Mouse (Mus musculus): ENCODE data around the gene Rbm20. TPM values are rescaled to one million over a fixed set of nuclear protein-coding genes. Genes with fewer than 3 reads are reported as not detected.

Gene Rbm20
- polyA plus RNA-seq, 1 experiment from 2014 or later = 2.5 TPM

DNA sequence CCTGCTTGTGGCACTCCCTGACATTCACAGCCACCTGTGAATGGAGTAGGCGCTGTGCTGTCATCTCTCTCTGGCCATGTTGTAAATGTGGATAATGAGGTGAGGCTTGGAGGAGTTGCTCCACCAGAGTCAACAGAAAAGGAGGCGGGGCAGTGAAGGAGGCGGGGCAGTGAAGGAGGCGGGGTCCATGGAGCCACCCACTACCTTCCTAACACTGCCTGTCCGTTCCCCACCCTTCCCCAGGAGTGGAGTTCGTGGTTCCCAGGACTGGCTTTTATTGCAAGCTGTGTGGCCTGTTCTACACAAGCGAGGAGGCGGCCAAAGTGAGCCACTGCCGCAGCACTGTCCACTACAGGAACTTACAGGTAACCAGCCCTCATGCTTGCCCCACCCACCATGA, 182.0 kb downstream of the Rbm20 start:
- Histone ChIP-seq H3K4me1 (replicated peaks; ENCODE audit: insufficient read depth, low read length) (no peaks in the 10 kb centered on the region), H3K4me3 (replicated peaks; ENCODE audit: low read depth, low read length) (no peak overlapping the region), H3K9me3 (replicated peaks; ENCODE audit: low read length) (no peaks in the 10 kb centered on the region), H3K27me3 (ENCODE audit: insufficient read depth, low read length) (no peaks in the 10 kb centered on the region), H3K27ac (no peak overlapping the region), H3K9ac (ENCODE audit: low read depth, low read length) (no peak overlapping the region), H3K36me3 (ENCODE audit: insufficient read depth, low read length) (no peaks in the 10 kb centered on the region), H3K4me2 (ENCODE audit: low read length) (no peak overlapping the region)
- 19% methylated on average over 9 of the region's 9 CpGs for WGBS
- ATAC-seq (replicated peaks; ENCODE audit: low FRiP score, low read depth) = peak; percentile 49; the same call in 1 of the 2 replicates
- TF ChIP-seq CTCF (IDR thresholded peaks at IDR 0.05; ENCODE audit: low read depth) = no peak
- DNase-seq (ENCODE audit: low spot score) = peak; percentile 55

DNA sequence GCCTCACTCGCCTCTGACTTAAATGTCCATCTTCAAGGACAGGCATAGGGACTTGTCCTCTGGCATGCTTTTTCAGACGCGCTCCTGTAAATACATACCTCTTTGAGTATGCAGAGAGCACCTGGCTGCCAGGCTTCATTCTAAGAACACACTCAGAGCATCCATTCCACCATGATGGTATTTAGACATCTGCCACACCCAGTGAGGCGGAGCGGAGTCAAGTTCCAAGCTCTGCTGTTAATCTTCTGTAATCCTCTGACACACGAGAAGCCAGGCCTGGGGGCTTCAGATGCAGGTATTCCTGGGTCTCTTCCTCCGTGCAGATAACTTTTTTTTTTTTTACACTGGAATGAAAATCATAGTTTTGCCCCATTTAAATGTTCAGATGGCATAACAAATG, 182.5 kb downstream of the Rbm20 start:
- ATAC-seq (replicated peaks; ENCODE audit: low FRiP score, low read depth) = no peak
- H3K27me3 ChIP-seq (ENCODE audit: insufficient read depth, low read length) = no peaks in the 10 kb centered on the region
- no peak overlapping the region for H3K27ac ChIP-seq
- H3K4me1 ChIP-seq (replicated peaks; ENCODE audit: insufficient read depth, low read length) = no peaks in the 10 kb centered on the region
- H3K36me3 ChIP-seq (ENCODE audit: insufficient read depth, low read length) = no peaks in the 10 kb centered on the region
- no peak overlapping the region for H3K4me2 ChIP-seq (ENCODE audit: low read length)
- TF ChIP-seq CTCF (IDR thresholded peaks at IDR 0.05; ENCODE audit: low read depth) = no peak
- H3K9ac ChIP-seq (ENCODE audit: low read depth, low read length) = no peak overlapping the region
- H3K4me3 ChIP-seq (replicated peaks; ENCODE audit: low read depth, low read length) = no peak overlapping the region
- no peak for DNase-seq (ENCODE audit: low spot score)
- H3K9me3 ChIP-seq (replicated peaks; ENCODE audit: low read length) = no peaks in the 10 kb centered on the region
- WGBS = 51% methylated on average over 7 of the region's 7 CpGs

- no peaks in the 10 kb centered on the region for H3K36me3 ChIP-seq (ENCODE audit: insufficient read depth, low read length)
- no peak overlapping the region for H3K9ac ChIP-seq (ENCODE audit: low read depth, low read length)
- no peak for TF ChIP-seq CTCF (IDR thresholded peaks at IDR 0.05; ENCODE audit: low read depth)
- no peaks in the 10 kb centered on the region for H3K9me3 ChIP-seq (replicated peaks; ENCODE audit: low read length)
- 43% methylated on average over 7 of the region's 7 CpGs for WGBS
- DNase-seq (ENCODE audit: low spot score) = peak; percentile 15
- no peak for ATAC-seq (replicated peaks; ENCODE audit: low FRiP score, low read depth)
- no peaks in the 10 kb centered on the region for H3K4me1 ChIP-seq (replicated peaks; ENCODE audit: insufficient read depth, low read length)
- H3K4me3 ChIP-seq (replicated peaks; ENCODE audit: low read depth, low read length) = no peak overlapping the region
- no peaks in the 10 kb centered on the region for H3K27me3 ChIP-seq (ENCODE audit: insufficient read depth, low read length)
- no peak overlapping the region for H3K4me2 ChIP-seq (ENCODE audit: low read length)
- H3K27ac ChIP-seq = no peak overlapping the region
Measured at GRCm38 (mm10) chr19:53861346-53861745, 184.2 kb downstream of the Rbm20 start.

DNA sequence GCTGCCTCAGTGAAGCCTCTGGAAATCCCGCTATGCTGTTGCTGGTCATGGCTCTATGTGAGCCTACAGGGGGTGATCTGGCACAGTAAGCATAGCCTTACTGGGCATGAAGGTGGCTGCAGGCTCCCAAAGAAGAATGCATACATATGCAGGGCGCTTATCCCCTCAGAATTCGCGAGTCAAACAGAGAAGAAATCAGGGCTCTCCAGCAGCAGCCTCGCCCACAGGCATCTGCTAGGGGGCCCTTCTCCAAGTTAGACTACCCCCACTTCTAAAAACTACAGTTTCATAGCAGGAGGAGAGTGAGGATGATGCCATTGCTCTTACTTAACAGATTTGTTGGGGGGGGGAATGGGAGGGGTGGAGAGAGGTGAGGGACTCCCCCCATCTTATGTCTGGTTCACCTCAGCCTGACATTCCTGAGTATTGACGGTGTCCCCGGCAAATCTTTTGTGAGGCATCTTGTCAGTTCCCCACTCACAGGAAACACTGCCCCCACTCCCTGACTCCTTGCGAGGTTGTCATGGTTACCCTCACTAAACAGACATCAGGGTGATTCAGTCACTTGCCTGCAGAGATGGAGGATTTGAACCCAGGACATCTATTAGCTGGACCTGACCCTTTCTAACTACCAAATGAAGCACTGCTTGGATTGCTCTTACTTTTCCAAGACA, 185.6 kb downstream of the Rbm20 start:
- TF ChIP-seq CTCF (IDR thresholded peaks at IDR 0.05; ENCODE audit: low read depth) = no peak
- ATAC-seq (replicated peaks; ENCODE audit: low FRiP score, low read depth) (no peak), DNase-seq (ENCODE audit: low spot score) (no peak)
- Histone ChIP-seq H3K27ac (no peak overlapping the region), H3K36me3 (ENCODE audit: insufficient read depth, low read length) (no peaks in the 10 kb centered on the region), H3K27me3 (ENCODE audit: insufficient read depth, low read length) (no peaks in the 10 kb centered on the region), H3K9me3 (replicated peaks; ENCODE audit: low read length) (no peaks in the 10 kb centered on the region), H3K4me1 (replicated peaks; ENCODE audit: insufficient read depth, low read length) (no peaks in the 10 kb centered on the region), H3K4me2 (ENCODE audit: low read length) (no peak overlapping the region), H3K4me3 (replicated peaks; ENCODE audit: low read depth, low read length) (no peak overlapping the region), H3K9ac (ENCODE audit: low read depth, low read length) (no peak overlapping the region)
- WGBS = 82% methylated on average over 8 of the region's 8 CpGs

GRCm38 (mm10) chr19:53867238-53867637, 190.1 kb downstream of the Rbm20 start:
- no peaks in the 10 kb centered on the region for H3K4me1 ChIP-seq (replicated peaks; ENCODE audit: insufficient read depth, low read length)
- no peaks in the 10 kb centered on the region for H3K9me3 ChIP-seq (replicated peaks; ENCODE audit: low read length)
- no peak for TF ChIP-seq CTCF (IDR thresholded peaks at IDR 0.05; ENCODE audit: low read depth)
- H3K4me2 ChIP-seq (ENCODE audit: low read length) = no peak overlapping the region
- DNase-seq (ENCODE audit: low spot score) (no peak), ATAC-seq (replicated peaks; ENCODE audit: low FRiP score, low read depth) (no peak)
- no peaks in the 10 kb centered on the region for H3K27me3 ChIP-seq (ENCODE audit: insufficient read depth, low read length)
- no peak overlapping the region for H3K4me3 ChIP-seq (replicated peaks; ENCODE audit: low read depth, low read length)
- no peak overlapping the region for H3K27ac ChIP-seq
- no peaks in the 10 kb centered on the region for H3K36me3 ChIP-seq (ENCODE audit: insufficient read depth, low read length)
- H3K9ac ChIP-seq (ENCODE audit: low read depth, low read length) = no peak overlapping the region

DNA sequence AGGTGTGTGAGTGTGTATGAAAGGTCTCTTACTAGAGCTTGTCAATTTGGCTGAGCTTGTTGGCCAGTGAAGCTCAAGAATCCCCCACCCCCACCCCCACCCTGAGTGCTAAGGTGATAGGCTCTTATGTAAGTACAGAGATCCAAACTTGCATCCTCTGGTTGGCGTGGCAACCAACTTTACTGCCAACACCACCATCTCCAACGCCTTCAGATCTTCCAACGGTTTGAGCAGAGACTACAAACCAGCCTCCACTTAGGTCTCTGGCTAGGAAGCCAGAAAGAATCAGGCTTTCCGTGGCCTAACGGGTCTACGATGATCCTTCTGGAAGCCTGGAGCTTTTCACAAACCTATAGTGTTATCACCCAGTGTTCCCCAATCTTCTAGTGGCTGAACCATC, 191.0 kb downstream of the Rbm20 start:
- no peaks in the 10 kb centered on the region for H3K4me1 ChIP-seq (replicated peaks; ENCODE audit: insufficient read depth, low read length)
- ATAC-seq (replicated peaks; ENCODE audit: low FRiP score, low read depth) = no peak
- DNase-seq (ENCODE audit: low spot score) = no peak
- no peak overlapping the region for H3K4me3 ChIP-seq (replicated peaks; ENCODE audit: low read depth, low read length)
- no peaks in the 10 kb centered on the region for H3K36me3 ChIP-seq (ENCODE audit: insufficient read depth, low read length)
- 82% methylated on average over 6 of the region's 6 CpGs for WGBS
- no peak for TF ChIP-seq CTCF (IDR thresholded peaks at IDR 0.05; ENCODE audit: low read depth)
- no peak overlapping the region for H3K27ac ChIP-seq
- no peak overlapping the region for H3K4me2 ChIP-seq (ENCODE audit: low read length)
- H3K27me3 ChIP-seq (ENCODE audit: insufficient read depth, low read length) = no peaks in the 10 kb centered on the region
- no peaks in the 10 kb centered on the region for H3K9me3 ChIP-seq (replicated peaks; ENCODE audit: low read length)
- no peak overlapping the region for H3K9ac ChIP-seq (ENCODE audit: low read depth, low read length)

DNA sequence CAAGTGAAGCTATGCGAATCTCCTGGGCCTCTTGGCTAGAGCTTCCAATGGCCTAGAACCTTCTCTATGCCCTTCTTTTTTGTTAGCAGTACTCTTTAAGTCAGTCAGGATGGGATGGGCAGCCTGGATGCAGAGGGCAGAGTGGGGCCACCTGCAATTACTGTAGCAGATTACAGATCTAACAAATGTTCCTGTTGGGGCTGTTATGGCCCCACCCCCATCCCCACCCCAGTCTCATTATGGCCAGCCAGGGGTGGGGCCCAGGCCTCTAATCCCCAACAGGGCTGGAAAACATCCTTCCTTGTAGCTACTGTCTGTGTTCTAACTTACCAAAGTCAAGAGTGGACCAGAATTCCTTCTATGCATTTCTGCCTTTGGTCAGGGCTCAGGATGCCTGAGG, 191.7 kb downstream of the Rbm20 start:
- Histone ChIP-seq H3K4me1 (replicated peaks; ENCODE audit: insufficient read depth, low read length) (no peaks in the 10 kb centered on the region), H3K9ac (ENCODE audit: low read depth, low read length) (no peak overlapping the region), H3K4me3 (replicated peaks; ENCODE audit: low read depth, low read length) (no peak overlapping the region), H3K36me3 (ENCODE audit: insufficient read depth, low read length) (no peaks in the 10 kb centered on the region), H3K4me2 (ENCODE audit: low read length) (no peak overlapping the region), H3K27me3 (ENCODE audit: insufficient read depth, low read length) (no peaks in the 10 kb centered on the region), H3K27ac (no peak overlapping the region), H3K9me3 (replicated peaks; ENCODE audit: low read length) (no peaks in the 10 kb centered on the region)
- ATAC-seq (replicated peaks; ENCODE audit: low FRiP score, low read depth) (no peak), DNase-seq (ENCODE audit: low spot score) (no peak)
- TF ChIP-seq CTCF (IDR thresholded peaks at IDR 0.05; ENCODE audit: low read depth) = no peak
- 80% methylated on average over 1 of the region's 1 CpGs for WGBS

All from kidney, postnatal 0 days (tissue).